Mouse (Mus musculus): Measurements from ENCODE around the gene Dnase2b.

Gene Dnase2b

GRCm38 (mm10) chr3:146611821-146612220 lies 3.6 kb downstream of the Dnase2b start:
- no peak for DNase-seq

DNA sequence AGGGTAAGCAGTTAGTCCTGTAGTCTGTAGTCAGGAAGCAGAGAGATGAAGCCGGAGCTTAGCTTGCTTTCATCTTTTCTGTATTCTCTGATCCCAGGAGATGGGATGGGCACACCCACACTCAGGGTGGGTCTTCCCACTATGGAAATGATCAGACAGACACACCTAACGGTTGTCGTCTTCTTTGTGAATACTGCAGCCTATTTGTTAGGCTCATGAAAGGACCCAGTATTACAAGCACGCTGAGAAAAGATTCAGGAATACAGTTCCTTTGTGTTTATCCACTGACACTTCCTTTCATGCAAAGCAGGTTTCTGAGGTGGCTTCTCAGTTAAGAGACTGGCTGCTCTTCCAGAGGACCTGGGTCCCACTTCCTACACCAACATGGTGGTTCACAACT lies 4.1 kb downstream of the Dnase2b start:
- no peak for DNase-seq

DNA sequence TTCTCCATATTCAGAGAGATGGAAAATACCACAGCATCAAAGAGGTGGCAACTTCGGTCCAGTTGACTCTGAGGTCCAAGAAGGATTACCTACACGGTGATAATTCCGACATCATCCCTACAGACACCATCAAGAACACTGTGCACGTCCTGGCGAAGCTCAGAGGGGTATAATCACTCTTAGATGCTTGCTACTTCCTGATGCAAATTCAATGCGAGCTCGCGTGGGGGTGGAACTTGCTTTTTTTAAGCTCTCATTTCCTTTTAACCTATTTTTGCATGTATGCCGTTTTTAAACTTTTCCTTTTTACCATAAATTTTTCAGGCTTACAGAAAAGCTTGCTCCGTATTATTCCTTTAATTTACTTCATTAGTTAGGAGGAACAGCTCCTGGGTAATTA lies 5.1 kb downstream of the Dnase2b start:
- DNase-seq, result no peak

- no peak for DNase-seq
Observed at GRCm38 (mm10) chr3:146607368-146607767, 8.0 kb downstream of the Dnase2b start.

DNA sequence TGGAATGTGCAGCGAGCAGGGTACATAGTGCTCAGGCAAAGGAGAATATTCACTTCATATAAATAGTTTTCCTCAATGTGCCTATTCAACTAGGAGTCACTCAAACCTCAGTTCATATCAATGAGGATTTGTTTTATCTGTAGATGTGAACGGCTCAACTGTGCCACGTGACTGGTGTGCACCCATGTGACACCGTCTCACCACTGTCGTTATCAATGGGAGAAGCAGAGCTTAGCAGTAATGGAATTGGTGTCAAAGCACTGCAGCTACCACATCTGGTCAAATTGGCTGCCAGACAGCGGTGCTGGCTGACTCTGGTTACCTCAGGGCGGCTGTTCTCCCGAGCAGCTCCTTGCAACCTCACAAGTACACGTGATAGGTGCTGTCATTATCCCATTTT lies 10.7 kb downstream of the Dnase2b start:
- DNase-seq, result no peak

GRCm38 (mm10) chr3:146602531-146602930 lies 12.9 kb downstream of the Dnase2b start:
- no peak for DNase-seq

DNA sequence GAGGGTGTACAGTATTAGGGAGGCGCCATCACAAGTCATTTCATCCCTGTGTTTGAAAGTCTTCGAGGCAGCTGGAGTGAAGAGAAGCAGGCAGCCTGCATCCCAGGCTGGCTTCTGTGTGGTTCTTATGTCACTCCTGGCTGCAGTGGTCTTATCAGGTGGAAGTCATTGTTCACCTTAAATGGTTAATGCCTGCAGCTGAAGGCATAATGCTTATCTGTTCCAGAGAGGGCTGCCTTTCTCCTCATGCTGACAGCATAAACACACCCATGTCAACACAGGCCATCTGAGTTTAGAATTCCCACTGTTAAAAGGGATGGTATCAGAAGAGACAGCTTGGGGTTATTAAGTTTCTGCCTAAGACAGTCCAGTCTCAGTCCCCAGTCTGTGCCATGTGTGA lies 14.2 kb downstream of the Dnase2b start:
- DNase-seq, result no peak

- DNase-seq, result no peak
Observed at GRCm38 (mm10) chr3:146599198-146599900, 16.0 kb downstream of the Dnase2b start.

DNA sequence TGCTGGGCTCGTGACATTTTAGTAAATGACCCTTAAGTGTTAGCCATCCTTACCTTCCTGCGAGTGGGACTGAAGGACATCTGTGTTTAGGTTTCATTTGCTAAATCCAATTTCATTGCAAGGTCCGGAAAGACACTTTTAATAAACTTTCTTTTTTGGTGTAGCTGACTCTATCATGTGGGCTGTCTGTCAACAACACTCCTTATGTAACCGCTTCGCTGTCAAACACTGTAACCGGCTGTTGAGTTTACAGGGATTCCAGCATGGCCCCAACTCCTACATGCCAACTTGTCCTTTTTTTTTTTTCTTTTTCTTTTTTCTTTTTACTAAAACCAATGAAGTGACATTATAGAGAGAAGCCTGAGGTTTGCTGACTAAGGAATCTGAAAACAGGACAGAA lies 17.0 kb downstream of the Dnase2b start:
- no peak for DNase-seq

- DNase-seq, result no peak
Observed at GRCm38 (mm10) chr3:146596864-146597263, 18.5 kb downstream of the Dnase2b start.

- no peak for DNase-seq
Observed at GRCm38 (mm10) chr3:146596387-146596786, 19.0 kb downstream of the Dnase2b start.

DNA sequence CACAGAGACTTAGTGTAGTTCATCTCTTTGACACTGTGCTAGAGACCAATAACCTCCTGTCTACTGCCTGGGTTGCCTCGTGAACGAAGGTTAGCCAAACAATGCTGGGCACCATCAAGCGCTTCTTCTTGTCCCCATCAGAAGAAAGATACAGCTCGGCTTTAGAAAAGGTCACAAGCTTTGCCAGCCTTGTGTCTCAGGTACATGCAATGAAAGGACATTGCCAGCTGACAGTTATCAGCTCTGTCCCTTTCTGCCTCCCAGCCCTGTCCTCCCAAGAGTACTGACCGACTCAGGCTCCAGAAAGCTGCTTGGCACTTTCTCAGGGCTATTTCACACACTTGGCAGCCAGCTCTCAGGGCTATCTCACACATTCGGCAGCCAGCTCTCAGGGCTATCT lies 20.0 kb downstream of the Dnase2b start:
- no peak for DNase-seq

GRCm38 (mm10) chr3:146591601-146592000 lies 23.8 kb downstream of the Dnase2b start:
- no peak for DNase-seq

DNA sequence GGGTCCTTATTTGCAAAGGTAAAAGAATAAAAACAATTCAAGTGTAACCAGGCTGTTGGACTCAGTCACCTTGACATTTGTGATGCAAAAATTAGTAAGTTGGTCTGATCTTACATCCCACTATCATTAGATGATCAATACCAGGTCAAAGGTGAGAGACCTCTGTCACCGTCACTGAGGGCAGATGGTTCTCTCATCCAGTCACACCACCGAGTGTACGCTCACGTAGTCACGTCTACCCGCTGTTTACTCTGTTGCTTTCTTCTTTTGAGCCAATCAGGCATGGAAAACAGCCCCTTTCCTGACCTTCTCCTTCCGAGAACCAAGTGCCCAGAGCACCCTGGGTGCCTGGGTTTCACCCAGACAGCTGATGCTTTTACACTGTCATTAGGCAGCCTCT lies 24.2 kb downstream of the Dnase2b start:
- no peak for DNase-seq

DNA sequence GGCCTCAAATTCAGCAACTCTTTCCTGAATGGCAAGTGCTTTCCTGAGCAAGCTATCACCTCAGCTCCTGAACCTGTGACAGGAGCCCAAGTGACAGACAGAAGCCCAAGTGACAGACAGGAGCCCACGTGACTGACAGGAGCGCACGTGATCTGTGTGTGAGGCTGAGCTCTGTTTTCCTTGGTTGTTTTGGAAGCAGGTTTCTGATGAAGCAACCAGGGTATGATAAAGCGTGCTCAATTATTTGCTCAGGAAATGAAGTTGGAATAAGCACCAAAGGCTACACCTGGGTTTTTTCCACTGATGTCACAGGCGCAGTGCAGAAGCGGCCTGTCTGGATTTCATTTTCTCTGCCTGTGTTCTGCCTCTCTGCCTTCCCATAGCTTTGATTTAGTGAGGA lies 25.9 kb downstream of the Dnase2b start:
- no peak for DNase-seq

- no peak for DNase-seq
Observed at GRCm38 (mm10) chr3:146586616-146587015, 28.8 kb downstream of the Dnase2b start.

- DNase-seq, result no peak
Observed at GRCm38 (mm10) chr3:146583908-146584307, 31.5 kb downstream of the Dnase2b start.

DNA sequence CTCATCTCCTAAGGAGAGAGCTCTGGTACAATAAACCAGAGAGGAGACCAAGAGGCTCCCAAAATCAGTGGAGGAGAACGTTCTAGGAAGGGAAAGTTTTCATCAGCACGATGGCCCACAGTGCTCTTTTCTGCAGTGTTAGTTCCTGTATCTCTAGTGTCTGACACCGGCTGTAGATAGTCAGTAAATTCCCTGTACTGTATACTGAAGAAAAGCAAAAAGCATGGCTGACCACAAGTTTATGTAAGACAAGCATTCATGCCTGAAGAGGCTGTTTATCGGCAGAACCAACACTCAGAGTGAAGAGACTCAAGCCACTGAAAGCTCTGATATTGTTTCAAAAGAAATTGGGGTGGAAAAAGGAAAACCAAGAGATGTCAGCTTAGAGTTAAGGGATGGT lies 31.9 kb downstream of the Dnase2b start:
- DNase-seq, result no peak

DNA sequence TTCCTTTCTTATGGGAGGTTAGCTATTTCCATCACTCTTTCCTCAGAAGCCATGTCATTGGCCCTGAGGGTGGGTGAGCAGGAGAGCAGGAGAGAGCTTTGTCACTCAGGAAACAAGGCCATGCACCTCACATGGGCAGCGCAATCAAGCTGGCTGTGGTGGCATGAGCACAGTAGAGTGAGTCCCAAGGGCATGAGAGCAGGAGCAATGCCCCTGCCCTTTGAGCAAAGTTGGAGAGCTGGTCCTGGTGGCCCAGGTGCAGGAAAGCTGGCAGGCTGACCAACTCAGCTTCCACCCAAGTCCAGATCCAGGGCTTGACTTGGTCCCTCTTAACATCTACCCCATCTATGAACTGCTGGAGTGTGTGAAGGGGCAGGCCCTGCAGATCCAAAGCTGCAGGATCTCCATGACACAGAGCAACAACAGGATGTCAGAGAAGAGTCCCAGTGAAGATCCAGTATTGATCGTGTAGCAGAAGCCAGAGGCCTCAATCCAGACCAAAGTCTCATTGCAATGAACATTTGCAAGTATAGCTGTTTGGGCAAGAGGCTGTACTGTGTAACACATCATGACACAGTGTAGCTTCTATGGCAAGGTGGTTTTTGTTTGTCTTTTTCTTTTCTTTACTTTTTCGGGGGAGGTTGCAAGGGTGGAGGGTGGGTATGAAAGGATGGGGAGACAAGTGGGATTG lies 35.2 kb downstream of the Dnase2b start:
- no peak for DNase-seq

- DNase-seq, result no peak
Observed at GRCm38 (mm10) chr3:146577591-146577990, 37.8 kb downstream of the Dnase2b start.

- no peak for DNase-seq
Observed at GRCm38 (mm10) chr3:146571341-146571740, 44.1 kb downstream of the Dnase2b start.

DNA sequence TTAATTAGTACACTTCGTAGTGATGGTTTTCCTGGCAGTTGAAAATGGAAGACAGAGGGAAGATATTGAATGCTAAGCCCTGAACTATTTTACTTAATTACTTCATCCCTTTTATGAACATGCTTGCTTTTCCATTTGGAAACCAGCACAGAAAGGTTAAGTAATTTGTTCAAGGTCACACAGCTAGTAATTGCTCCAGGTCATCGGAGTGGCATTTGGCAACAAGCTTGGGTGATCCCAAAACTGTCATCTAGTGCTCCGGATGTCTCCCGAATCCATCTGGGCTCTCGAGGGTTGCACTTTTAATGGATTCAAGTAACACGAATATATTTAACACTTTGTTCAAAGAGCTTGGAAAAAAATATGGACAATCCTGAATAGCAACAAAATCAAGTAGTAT lies 44.5 kb downstream of the Dnase2b start:
- no peak for DNase-seq

DNA sequence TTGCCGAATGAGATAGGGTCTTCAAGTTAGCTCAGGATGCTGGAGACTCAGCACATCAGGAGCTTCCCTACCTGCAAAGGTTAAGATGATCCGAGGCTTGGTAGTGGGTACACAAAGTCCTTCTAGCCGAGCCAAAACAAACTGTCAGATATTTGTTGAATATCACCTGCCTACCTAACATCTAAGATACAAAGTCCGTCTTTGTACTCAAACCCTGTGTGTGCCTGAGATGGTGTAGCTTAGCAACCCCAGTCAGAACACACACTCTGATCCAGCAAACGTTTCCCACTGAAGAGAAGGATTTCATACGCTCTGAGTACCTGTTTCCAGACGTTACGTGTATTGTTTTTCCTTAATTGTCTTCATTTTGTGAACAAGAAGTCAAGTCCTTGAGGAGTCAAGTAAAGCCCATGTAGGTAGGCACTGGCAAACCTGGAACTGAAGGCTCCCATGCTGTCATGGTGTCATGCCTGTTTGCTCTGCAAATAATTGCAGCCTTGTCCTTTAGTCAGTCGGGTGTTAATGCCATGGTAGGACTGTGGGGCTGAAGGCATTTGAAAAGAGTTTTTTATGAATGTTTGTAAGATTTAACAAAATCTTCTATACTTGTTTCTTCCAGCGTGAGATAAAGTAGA lies 45.1 kb downstream of the Dnase2b start, which contains the start of gene Uox:
Uox (plus strand) TSS at position 279 of the 635 bp plus-strand sequence.
- DNase-seq, result no peak

DNA sequence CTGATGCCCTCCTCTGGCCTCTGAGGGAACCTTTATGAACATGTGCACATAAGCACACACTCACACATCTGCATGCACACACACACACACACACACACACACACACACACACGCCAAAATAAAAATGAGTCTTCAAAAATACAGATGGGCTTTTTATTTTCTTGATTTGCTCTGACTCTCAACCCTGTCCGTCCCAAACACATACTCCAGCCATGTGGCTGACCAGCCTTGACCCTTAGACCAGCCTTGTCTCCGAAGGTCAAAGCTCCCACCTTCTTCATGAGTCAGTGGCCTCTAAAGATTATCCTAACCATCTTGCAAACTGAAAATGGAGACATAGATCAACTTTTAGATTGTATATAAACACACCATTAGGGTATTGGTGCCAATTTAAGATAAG lies 45.8 kb downstream of the Dnase2b start:
- no peak for DNase-seq
